Mouse (Mus musculus) heart, postnatal 4 days (tissue): ENCODE results near the gene Apoo. TPM values are rescaled to one million over a fixed set of nuclear protein-coding genes. Genes with fewer than 3 reads are reported as not detected.
"Not testable (repeated sequence)": the region's sequence is repeated elsewhere in the genome, so short reads cannot be mapped to it uniquely, and the experiment has no call there.

Source experiments
- DNase-seq: peaks from one replicate; pipeline ENCODE4 v3.0.0; 2021
- total RNA-seq, 2 experiments: library from RNA; stranded (reverse); gene quantifications; 2 replicates each; pipeline ENCODE4 v1.2.3; 2021

The Apoo gene
- 100 to 1,000 TPM; 145 to 186 TPM for total RNA-seq

DNA sequence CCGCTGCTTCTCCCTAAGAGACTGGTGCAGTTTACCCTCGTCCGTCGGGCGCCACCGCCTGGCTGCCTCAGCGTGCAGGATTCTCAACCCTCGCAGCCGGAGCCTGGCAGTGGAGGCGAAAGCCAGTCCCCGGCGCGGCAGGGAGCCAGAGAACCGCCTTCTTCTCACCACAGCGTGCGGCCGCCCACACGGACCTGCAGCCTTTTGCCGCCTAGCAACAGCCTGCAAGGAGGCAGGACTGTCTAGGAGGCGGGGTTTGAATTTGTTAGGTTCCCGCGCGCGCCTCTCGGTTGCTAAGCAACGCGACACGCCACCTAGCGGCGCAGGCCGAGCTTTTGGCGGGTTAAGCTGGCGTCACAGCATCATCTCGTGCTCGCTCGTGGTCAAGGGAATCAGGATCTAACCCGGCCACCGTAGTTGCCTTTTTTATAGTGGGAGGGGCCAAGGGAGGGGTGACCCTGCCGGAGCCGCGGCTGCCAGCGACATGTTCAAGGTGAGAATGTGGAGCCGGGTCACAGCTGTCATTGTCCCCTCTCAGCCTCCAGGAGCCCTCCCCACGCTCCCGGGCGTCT lies at the start of gene Apoo, which contains the start of gene Fam90a1b:
Gene Apoo (plus strand): TSS at position 448 of the 572 bp plus-strand sequence.
Gene Fam90a1b (minus strand): TSS at position 108 of the 572 bp plus-strand sequence.
- peak; percentile 97 for DNase-seq

DNA sequence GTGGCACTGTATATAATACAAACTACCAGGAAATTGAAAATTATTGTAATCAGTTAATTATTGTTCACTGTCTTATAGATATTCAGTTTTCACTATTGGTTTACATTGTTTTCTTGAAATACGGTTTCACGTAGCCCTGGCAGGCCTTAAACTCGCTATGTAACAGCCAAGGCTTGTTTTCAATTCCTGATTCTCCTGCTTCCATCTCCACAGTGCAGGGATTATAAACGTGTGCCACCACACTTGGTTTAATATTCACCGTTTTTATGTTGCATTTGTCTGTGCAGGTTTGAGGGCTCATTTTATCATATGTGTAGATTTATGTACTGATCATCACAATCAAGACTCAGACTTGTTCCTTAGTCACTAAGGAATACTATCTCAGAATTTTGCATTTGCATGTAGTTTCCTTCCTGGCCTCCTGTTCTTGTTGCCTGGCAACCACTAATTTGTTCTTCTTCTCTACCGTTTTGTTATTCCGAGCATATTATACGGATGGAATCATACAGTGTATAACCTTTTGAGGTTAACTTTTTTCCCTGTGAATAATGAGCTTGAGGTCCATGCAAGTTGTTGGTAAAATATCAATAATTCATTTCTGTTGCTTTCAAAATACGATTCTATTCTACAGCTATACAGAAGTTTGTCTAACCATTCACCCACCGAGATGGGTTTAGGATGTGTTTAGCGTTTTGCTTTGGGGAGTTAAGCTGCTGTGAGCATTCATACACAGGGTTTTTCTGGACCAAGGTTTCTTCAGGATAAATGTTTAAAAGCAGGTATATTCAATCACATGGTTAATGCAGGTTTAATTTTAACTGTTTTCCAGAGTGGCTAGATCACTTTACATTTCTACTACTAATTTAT lies 45.6 kb upstream of the Apoo start:
- no peak for DNase-seq

DNA sequence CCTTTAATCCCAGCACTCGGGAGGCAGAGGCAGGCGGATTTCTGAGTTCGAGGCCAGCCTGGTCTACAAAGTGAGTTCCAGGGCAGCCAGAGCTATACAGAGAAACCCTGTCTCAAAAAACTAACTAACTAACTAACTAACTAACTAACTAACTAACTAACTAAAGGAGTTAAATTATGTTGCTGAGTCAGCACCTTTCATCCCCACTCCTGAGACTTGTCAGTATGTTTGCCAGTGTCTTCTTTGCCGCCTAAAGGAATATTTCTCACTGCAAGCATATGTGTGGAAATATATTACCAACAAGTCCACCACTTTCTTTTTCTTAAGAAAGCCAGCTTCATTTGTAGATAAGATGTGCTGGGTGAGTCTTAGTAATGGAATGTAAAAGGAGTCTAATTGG lies 23.3 kb upstream of the Apoo start:
- not testable (repeated sequence) for DNase-seq

- no peak for DNase-seq
Observed at GRCm38 (mm10) chrX:94365381-94365925, 1.5 kb upstream of the Apoo start.

DNA sequence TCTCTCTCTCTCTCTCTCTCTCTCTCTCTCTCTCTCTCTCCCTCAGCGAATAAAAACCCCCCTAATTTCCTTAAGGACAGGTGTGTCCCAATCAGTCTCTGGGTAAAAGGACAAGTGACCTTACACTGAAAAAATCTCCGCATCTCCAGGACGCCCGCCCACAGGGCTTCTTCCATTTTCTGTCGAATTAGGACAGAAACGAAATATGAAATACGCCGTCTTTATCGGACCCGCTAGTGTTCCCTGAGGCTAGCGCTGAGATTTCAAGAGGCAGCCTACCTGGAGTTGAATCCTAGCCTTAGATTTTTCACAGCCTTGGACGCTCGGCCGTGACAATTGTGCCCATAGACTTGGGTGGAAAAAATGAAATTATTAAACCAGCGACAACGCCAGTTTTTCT lies 888 bp upstream of the Apoo start:
- peak; percentile 11 for DNase-seq

GRCm38 (mm10) chrX:94367248-94367647 lies 331 bp downstream of the Apoo start:
- peak; percentile 42 for DNase-seq

DNA sequence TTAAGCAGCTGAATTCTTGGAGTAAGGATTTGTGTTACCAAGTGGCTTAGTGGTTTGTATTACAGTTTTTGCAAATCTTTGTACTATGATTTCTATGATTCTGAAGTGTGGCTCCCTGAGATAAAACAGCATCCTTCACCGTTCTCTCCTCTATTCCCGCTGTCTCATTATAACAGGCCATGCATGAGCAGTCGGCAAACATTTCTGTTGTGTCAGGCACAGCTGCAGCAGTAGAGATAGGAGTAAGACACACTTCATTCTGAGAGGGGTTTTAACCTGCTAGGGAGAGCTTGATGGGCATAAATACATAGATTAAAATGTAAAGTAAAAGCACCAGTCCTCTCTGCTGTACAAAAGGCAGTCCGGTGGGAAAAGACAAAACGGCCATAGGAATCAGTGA lies 11.8 kb downstream of the Apoo start:
- DNase-seq = no peak

- no peak for DNase-seq
Observed at GRCm38 (mm10) chrX:94408975-94409374, 42.1 kb downstream of the Apoo start.

DNA sequence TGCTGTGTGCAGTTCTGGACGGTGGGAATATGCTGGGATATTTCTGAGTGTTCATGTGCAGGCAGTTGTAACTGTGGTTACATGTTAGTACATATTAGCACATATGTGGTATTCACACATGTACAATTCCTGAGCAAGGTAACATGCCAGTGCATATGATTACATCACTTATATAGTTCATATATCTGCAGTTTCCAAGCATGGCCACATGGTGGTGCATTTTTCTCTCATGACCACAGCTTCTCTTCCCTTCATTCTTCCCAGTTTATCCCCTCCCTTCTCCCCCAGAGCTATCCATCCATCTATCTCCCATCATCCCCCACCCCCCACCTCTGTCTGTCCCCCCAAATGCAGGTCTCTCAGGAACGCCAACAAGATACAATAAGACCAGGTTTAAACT lies 53.3 kb downstream of the Apoo start:
- no peak for DNase-seq

GRCm38 (mm10) chrX:94431548-94432375 lies 64.8 kb downstream of the Apoo start:
- peak; percentile 8 for DNase-seq

- DNase-seq = not testable (repeated sequence)
Observed at GRCm38 (mm10) chrX:94445427-94445826, 78.5 kb downstream of the Apoo start.

- not testable (repeated sequence) for DNase-seq
Observed at GRCm38 (mm10) chrX:94446021-94446420, 79.1 kb downstream of the Apoo start.

DNA sequence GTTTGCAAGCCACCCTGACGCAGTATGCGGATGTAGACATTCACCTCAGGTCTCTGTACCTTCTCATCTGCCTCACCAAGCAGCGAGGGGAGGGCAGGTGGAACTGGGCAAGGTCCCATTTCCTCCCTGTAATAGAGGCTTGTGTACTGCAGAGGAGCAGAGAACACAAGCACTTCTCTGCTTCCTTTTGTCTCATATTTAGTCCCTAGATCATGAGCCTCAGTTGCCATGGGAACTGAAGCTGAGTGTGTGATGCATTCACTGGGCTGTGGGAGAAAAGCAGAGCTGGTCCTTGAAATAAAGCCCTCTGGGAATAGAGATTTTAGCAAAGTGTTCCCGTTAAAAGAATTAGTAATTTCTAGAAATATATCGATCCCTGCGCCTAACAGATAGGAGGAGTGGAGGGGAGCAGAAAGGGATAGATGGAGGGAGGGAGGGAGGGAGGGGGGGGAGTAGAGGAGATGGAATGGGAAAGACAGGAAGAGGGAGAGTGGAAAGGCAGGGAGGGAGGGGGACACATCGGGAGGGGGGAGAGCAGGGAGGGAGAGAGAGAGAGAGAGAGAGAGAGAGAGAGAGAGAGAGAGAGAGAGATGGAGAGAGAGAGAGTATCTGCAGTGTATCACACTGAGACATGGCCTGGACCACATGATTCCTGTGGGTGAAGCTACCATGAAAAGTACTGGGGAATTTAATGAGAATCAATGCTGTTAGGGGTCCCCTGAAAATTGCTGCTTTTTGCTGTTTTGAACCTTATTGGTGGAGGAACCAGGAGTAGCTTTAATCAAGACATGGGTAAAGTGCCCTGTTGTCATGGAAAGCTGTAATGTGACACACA lies 83.3 kb downstream of the Apoo start:
- not testable (repeated sequence) for DNase-seq

GRCm38 (mm10) chrX:94459346-94459745 lies 92.4 kb downstream of the Apoo start:
- peak; percentile 11 for DNase-seq

DNA sequence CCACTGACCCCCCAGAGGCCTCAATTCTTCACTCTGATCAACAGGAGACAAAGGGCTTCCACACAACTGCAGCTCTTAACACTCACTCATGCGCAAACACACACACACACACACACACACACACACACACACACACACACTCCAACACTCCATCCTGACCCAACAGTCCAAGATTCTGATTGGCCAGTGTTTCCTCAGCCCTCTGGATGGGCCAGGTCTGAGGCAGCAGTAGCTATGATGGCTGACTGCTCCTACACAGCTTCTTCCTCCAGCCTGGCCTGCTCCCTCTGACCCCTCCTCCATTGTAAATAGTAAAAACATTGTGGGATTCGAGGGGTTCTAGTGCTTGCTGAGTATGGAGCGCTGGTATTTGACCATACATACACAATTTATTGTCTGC lies 94.6 kb downstream of the Apoo start:
- DNase-seq = not testable (repeated sequence)

- not testable (repeated sequence) for DNase-seq
Observed at GRCm38 (mm10) chrX:94462604-94463429, 95.9 kb downstream of the Apoo start.
